Mouse (Mus musculus) kidney, adult 2 months (tissue): Measurements from ENCODE around the gene Clec1a.

Source experiments
- CTCF ChIP-seq: fragments of 200-500 bp; conservative IDR thresholded peaks from 2 replicates; pipeline ENCODE4 v1.5.1; 2011; ENCODE audit warnings: low read depth, mild to moderate bottlenecking, control low read depth, low read length, moderate library complexity, mixed read lengths; ENCODE audit not compliant: insufficient read depth, insufficient read length
- POLR2A ChIP-seq: fragments of 200-500 bp; IDR thresholded peaks from one replicate; pipeline ENCODE4 v1.6.1; 2011; ENCODE audit warnings: low read depth, low read length, control low read depth

DNA sequence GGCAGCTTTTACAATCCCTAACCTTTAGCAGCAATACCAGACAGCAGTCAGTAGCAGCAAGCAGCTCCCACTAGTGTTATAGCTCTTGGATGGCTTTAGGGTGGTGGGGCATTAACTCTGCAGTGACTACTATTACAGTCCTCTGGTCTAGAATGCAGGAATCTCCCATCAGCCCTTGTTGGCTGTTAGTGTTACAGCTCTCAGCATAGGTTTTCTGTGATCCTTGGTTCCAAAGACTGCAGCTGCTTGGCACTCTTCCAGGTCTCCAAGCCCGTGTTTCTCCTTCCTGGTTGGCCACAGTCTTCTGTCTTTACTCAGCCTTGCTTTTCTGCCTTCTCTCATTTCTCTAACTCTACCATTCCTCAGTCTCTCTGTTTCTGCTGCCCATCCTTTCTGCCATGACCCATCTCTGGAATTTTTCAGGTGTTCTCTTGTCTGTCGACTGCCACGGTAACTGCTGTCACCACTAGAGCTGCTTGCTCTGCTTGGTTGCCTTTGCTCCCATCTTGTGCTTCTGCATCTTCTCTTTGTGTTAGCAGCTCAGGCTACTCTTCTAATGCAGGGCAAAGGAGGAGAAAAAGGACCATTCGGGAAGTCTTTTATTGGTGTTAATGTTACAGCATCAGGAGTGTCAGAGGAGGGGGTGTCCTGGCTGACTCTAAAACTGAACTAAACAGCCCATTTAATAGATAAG lies 28.6 kb downstream of the Clec1a start:
- no peak for TF ChIP-seq POLR2A
- TF ChIP-seq CTCF: no peak
